Comparison of ENCODE assay signal across 22 mouse cellular contexts in the genomic region with DNA sequence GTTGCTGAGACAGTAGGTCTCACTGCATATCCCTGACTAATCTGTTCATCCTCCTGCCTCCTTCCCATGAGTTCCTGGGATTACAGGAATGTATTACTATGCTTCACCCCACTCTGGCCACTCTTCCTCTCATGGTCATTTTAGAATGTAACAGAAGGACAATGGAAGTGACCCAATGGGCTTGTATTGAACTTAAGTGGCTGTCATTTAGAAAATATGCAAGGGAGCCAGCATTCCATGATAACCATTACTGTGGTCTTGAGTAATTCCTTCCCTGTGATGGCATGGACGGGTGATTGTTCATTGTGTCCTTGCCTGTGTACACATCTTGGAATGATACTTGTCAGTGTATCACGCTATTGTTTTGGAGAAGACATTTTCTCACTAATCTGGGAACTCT.
"Had no signal": no experiment of that assay in that cellular context is flagged by ENCODE, and none has a peak within 500 bp of the region (broad histone marks: within the 10 kb centered on the region; RNA-seq: fewer than 3 reads in every experiment).

No protein-coding gene starts in this region.

- H3K9ac ChIP-seq: limb, embryonic 13.5 days; liver, embryonic 12.5 days; liver, embryonic 15.5 days; midbrain, embryonic 12.5 days; midbrain, embryonic 15.5 days; neural tube, embryonic 13.5 days had no signal

- H3K36me3 ChIP-seq: limb, embryonic 10.5 days; limb, embryonic 13.5 days; liver, embryonic 12.5 days; liver, embryonic 15.5 days; midbrain, embryonic 12.5 days; midbrain, embryonic 15.5 days; neural tube, embryonic 13.5 days had no signal

- ATAC-seq: liver, embryonic 12.5 days; midbrain, embryonic 15.5 days had no signal

- H3K4me1 ChIP-seq: limb, embryonic 10.5 days; limb, embryonic 13.5 days; liver, embryonic 12.5 days; liver, embryonic 15.5 days; midbrain, embryonic 12.5 days; midbrain, embryonic 15.5 days; neural tube, embryonic 13.5 days had no signal

- H3K4me2 ChIP-seq: limb, embryonic 13.5 days; liver, embryonic 12.5 days; liver, embryonic 15.5 days; midbrain, embryonic 12.5 days; midbrain, embryonic 15.5 days; neural tube, embryonic 13.5 days had no signal

- DNase-seq: kidney, adult 2 months; kidney, postnatal 25 days; layer of hippocampus, adult 9-11 months; liver; lung, adult 18-20 months; retina, postnatal 1 day; right cerebral cortex, postnatal 25 days; thymus, adult 2 months; thymus, postnatal 14 days; thymus, postnatal 4 days had no signal

- H3K27ac ChIP-seq: kidney, postnatal 0 days; layer of hippocampus, adult 2 months; left cerebral cortex, adult 2 months; limb, embryonic 10.5 days; limb, embryonic 13.5 days; liver, embryonic 12.5 days; liver, embryonic 15.5 days; macrophage; midbrain, embryonic 12.5 days; midbrain, embryonic 15.5 days; neural tube, embryonic 13.5 days; stomach, postnatal 0 days had no signal

- H3K4me3 ChIP-seq: layer of hippocampus, adult 2 months; left cerebral cortex, adult 2 months; limb, embryonic 10.5 days; limb, embryonic 13.5 days; liver, embryonic 12.5 days; liver, embryonic 15.5 days; midbrain, embryonic 12.5 days; midbrain, embryonic 15.5 days; neural tube, embryonic 13.5 days had no signal

- H3K9me3 ChIP-seq: limb, embryonic 10.5 days; limb, embryonic 13.5 days; liver, embryonic 12.5 days; liver, embryonic 15.5 days; midbrain, embryonic 12.5 days; midbrain, embryonic 15.5 days; neural tube, embryonic 13.5 days had no signal

- H3K27me3 ChIP-seq: limb, embryonic 13.5 days; liver, embryonic 12.5 days; liver, embryonic 15.5 days; midbrain, embryonic 12.5 days; midbrain, embryonic 15.5 days; neural tube, embryonic 13.5 days had no signal
